Mouse (Mus musculus) thymus, adult 2 months (tissue): ENCODE data around the gene Gpr176.

Experiments
- CTCF ChIP-seq: fragments of 200-500 bp; IDR thresholded peaks from 2 replicates; pipeline ENCODE4 v1.5.1; 2012; ENCODE audit warnings: mild to moderate bottlenecking, control low read depth, low read length, moderate library complexity, borderline replicate concordance; ENCODE audit not compliant: control insufficient read depth, poor library complexity, insufficient read depth; ENCODE audit errors: extremely low read depth
- POLR2A ChIP-seq: fragments of 200-500 bp; IDR thresholded peaks from 2 replicates; pipeline ENCODE4 v1.6.1; 2012; ENCODE audit warnings: mild to moderate bottlenecking, low read length, control low read depth, moderate library complexity; ENCODE audit not compliant: control insufficient read depth, poor library complexity, insufficient read depth; ENCODE audit errors: extremely low read depth

- TF ChIP-seq POLR2A (no peak), CTCF (no peak)
These were observed 18.0 kb downstream of the Gpr176 start for GRCm38 (mm10) chr2:118355138-118355719.
